Mouse (Mus musculus) erythroblast, embryonic 14.5 days (primary cell): ENCODE data around the gene Pik3r6. TPM values are rescaled to one million over a fixed set of nuclear protein-coding genes. Genes with fewer than 3 reads are reported as not detected.

Source experiments
- H3K27me3 ChIP-seq: 2 replicates; pipeline ENCODE4 v1.6.1; 2012; ENCODE audit warnings: inconsistent platforms; ENCODE audit not compliant: control insufficient read depth
- H3K36me3 ChIP-seq: 2 replicates; pipeline ENCODE4 v1.6.1; 2012; ENCODE audit warnings: mild to moderate bottlenecking, inconsistent platforms; ENCODE audit not compliant: control insufficient read depth
- H3K4me1 ChIP-seq: 2 replicates; pipeline ENCODE4 v1.6.1; 2012; ENCODE audit warnings: inconsistent platforms; ENCODE audit not compliant: control insufficient read depth
- H3K4me3 ChIP-seq: replicated peaks from 2 replicates; pipeline ENCODE3; 2012; ENCODE audit warnings: moderate library complexity, mild to moderate bottlenecking, inconsistent platforms
- H3K9me3 ChIP-seq: 2 replicates; pipeline ENCODE4 v1.6.1; 2012; ENCODE audit warnings: low read length, inconsistent platforms, mixed read lengths; ENCODE audit not compliant: control insufficient read depth
- GATA1 ChIP-seq: IDR thresholded peaks from 2 replicates; pipeline ENCODE4 v1.6.1; 2012; ENCODE audit warnings: low read length, inconsistent platforms, mixed read lengths
- TAL1 ChIP-seq: IDR thresholded peaks from 3 replicates; pipeline ENCODE4 v1.6.1; 2012; ENCODE audit warnings: low read length, inconsistent platforms, mixed read lengths
- polyA plus RNA-seq: library from polyadenylated mRNA; stranded (reverse); fragments of >175 nt; gene quantifications from 2 replicates; pipeline ENCODE4 v1.2.3, GENCODE M21; 2012

Pik3r6 gene
- polyA plus RNA-seq, 1 experiment: 0.05 TPM

GRCm38 (mm10) chr11:68467962-68468612 is 34.7 kb upstream of the Pik3r6 start:
- Histone ChIP-seq H3K9me3 (no peaks in the 10 kb centered on the region), H3K27me3 (no peaks in the 10 kb centered on the region), H3K4me3 (no peak overlapping the region), H3K4me1 (peaks cover 6% of the 10 kb centered on the region), H3K36me3 (no peaks in the 10 kb centered on the region)
- no peak for TF ChIP-seq TAL1

GRCm38 (mm10) chr11:68468886-68469285 is 33.9 kb upstream of the Pik3r6 start:
- TF ChIP-seq GATA1: no peak
- TF ChIP-seq TAL1: no peak
- no peaks in the 10 kb centered on the region for H3K27me3 ChIP-seq

DNA sequence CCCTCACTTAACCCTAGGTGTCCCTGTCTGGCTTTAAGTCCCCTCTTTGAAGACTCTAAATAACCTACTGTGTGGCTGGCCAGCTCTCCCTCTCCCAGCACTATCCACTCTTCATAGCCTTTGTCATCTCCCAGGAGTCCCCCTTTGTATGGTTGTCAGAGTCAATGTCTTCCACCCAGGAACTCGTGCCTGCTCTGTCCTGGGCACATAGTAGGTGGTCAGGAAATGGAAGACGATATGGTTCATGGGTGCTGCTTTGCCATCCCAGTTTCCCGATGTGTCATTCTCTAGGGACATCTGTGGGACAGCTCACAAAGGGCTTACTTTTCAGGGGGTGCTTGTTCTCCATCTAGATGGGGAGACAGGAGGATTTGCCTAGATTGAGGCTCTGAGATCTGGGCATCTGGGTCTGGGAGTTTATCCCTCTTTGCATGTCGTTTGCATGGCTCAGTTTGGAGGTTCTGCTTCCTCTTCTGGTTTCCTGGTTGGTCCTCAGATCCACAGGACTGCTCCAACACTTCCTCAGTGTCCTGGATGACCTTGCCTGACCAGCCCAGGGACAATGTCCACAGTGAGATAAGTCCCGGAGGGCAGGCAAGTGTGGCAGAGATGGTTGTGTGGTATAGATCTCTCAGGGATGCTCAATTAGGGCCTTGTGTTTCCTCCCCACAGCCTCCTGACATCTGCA is 30.5 kb upstream of the Pik3r6 start:
- Histone ChIP-seq H3K4me3 (no peak overlapping the region), H3K27me3 (no peaks in the 10 kb centered on the region), H3K9me3 (no peaks in the 10 kb centered on the region), H3K4me1 (peaks cover 6% of the 10 kb centered on the region), H3K36me3 (no peaks in the 10 kb centered on the region)
- TF ChIP-seq GATA1 (no peak), TAL1 (no peak)

More at GRCm38 (mm10) chr11:68468886-68469285, 33.9 kb upstream of the Pik3r6 start:
- Histone ChIP-seq H3K9me3 (no peaks in the 10 kb centered on the region), H3K4me3 (no peak overlapping the region), H3K36me3 (no peaks in the 10 kb centered on the region), H3K4me1 (peaks cover 6% of the 10 kb centered on the region)

- no peak for TF ChIP-seq GATA1
Observed at GRCm38 (mm10) chr11:68474600-68474999, 28.2 kb upstream of the Pik3r6 start.

DNA sequence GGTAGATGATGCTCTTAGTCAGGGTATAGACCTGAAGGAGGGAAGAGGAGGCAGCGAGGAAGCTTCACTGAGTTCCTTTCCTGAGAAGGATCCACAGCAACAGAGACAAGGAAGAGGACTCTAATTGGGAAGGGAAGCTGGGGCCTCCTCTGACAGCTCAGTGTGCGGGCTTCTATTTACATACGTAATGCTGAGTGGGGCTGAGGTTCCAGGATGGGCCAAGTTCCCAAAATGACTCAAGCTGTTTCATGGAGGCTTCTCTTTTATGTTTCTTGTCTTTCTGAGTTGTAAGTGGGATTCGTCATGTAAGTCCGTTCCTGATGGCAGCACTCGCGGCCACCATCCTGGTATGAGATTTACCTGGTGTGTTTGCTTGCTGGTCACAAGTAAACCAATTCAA is 27.1 kb upstream of the Pik3r6 start:
- TF ChIP-seq GATA1: no peak
- Histone ChIP-seq H3K4me3 (no peak overlapping the region), H3K9me3 (no peaks in the 10 kb centered on the region)

More at GRCm38 (mm10) chr11:68474600-68474999, 28.2 kb upstream of the Pik3r6 start:
- Histone ChIP-seq H3K9me3 (no peaks in the 10 kb centered on the region), H3K36me3 (no peaks in the 10 kb centered on the region), H3K27me3 (no peaks in the 10 kb centered on the region), H3K4me1 (peaks cover 2% of the 10 kb centered on the region), H3K4me3 (no peak overlapping the region)

DNA sequence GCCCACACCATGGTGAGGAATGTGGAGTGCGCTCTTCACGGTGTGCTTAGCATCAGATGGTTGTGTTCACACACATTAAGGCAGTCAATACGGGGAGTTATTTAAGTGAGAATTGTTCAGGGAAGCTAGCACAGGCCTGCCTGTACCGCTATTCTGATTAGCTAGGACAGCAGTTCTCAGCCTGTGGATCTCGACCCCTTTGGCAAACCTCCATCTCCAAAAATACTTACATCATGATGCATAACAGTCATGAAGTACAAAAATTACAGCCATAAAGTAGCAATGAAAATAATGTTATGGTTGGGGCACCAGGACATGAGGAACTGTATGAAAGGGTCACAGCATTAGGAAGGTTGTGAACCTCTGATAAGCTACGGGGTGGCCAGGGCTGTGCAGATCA is 25.2 kb upstream of the Pik3r6 start:
- no peak overlapping the region for H3K4me3 ChIP-seq
- H3K9me3 ChIP-seq: no peaks in the 10 kb centered on the region

More for the DNA sequence above, 27.1 kb upstream of the Pik3r6 start:
- Histone ChIP-seq H3K4me1 (no peaks in the 10 kb centered on the region), H3K27me3 (no peaks in the 10 kb centered on the region), H3K36me3 (no peaks in the 10 kb centered on the region)

DNA sequence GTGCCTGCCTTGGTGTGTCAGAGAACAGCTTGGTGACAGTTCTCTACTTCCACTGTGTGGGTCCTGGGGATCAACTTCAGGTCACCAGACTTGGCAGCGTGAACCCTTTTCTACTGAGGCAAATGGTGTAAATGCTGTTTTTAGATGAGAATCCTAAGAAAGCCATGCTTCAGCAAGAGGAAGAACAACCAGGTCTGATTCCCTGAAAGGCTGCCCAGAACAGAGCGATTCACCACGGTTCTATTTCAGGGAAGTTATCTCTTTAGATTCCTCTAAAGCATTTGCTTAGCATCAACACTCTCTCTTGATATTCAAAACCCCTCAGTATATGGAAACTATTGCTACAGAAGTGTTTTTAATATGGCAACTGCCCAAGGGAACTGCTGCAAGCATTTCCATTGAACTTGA is 24.2 kb upstream of the Pik3r6 start:
- Histone ChIP-seq H3K36me3 (no peaks in the 10 kb centered on the region), H3K4me3 (no peak overlapping the region), H3K4me1 (no peaks in the 10 kb centered on the region), H3K9me3 (no peaks in the 10 kb centered on the region), H3K27me3 (no peaks in the 10 kb centered on the region)
- TF ChIP-seq GATA1 (no peak), TAL1 (no peak)

More for the DNA sequence above, 25.2 kb upstream of the Pik3r6 start:
- Histone ChIP-seq H3K4me1 (no peaks in the 10 kb centered on the region), H3K27me3 (no peaks in the 10 kb centered on the region), H3K36me3 (no peaks in the 10 kb centered on the region)
- TF ChIP-seq GATA1: no peak

- Histone ChIP-seq H3K9me3 (no peaks in the 10 kb centered on the region), H3K27me3 (no peaks in the 10 kb centered on the region), H3K4me3 (no peak overlapping the region), H3K4me1 (peaks cover 3% of the 10 kb centered on the region; the same call in 1 of the 2 replicates), H3K36me3 (no peaks in the 10 kb centered on the region)
- no peak for TF ChIP-seq TAL1
- no peak for TF ChIP-seq GATA1
Observed at GRCm38 (mm10) chr11:68480660-68481059, 22.2 kb upstream of the Pik3r6 start.

GRCm38 (mm10) chr11:68482001-68482400 is 20.8 kb upstream of the Pik3r6 start:
- H3K36me3 ChIP-seq: no peaks in the 10 kb centered on the region
- H3K4me1 ChIP-seq: peaks cover 3% of the 10 kb centered on the region; the same call in 1 of the 2 replicates
- H3K4me3 ChIP-seq: no peak overlapping the region
- no peaks in the 10 kb centered on the region for H3K9me3 ChIP-seq
- TF ChIP-seq GATA1: no peak
- TF ChIP-seq TAL1: no peak
- no peaks in the 10 kb centered on the region for H3K27me3 ChIP-seq

DNA sequence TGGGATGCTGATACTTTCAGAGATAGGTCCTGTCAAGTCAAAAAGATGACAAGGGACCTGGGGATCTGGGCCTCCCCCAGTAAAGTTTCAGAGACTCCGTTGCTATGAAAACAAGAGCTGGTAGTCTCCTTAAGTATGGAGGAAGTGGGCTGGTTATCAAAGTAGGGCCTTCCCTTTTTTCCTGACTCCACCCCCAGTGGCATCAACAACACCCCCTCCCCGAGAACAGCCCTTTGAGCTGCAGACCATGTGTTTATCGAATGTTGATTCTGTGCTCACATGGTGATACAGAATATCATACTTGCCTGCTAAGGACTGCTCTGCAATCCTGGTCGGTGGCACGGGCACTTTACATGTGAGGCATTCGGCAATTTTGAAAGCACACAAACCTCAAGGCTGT is 19.6 kb upstream of the Pik3r6 start:
- H3K36me3 ChIP-seq: no peaks in the 10 kb centered on the region
- no peak overlapping the region for H3K4me3 ChIP-seq
- H3K4me1 ChIP-seq: peaks cover 3% of the 10 kb centered on the region; the same call in 1 of the 2 replicates
- TF ChIP-seq TAL1: no peak
- H3K9me3 ChIP-seq: no peaks in the 10 kb centered on the region
- no peaks in the 10 kb centered on the region for H3K27me3 ChIP-seq
